Mouse (Mus musculus): Measurements from ENCODE around the gene Atg7. TPM values are rescaled to one million over a fixed set of nuclear protein-coding genes. Genes with fewer than 3 reads are reported as not detected.
A peak's percentile ranks its signal among the peaks of the same experiment; 100 is the strongest.

Atg7 gene
- polyA plus RNA-seq, 1 experiment from 2014 or later: 14.0 TPM

DNA sequence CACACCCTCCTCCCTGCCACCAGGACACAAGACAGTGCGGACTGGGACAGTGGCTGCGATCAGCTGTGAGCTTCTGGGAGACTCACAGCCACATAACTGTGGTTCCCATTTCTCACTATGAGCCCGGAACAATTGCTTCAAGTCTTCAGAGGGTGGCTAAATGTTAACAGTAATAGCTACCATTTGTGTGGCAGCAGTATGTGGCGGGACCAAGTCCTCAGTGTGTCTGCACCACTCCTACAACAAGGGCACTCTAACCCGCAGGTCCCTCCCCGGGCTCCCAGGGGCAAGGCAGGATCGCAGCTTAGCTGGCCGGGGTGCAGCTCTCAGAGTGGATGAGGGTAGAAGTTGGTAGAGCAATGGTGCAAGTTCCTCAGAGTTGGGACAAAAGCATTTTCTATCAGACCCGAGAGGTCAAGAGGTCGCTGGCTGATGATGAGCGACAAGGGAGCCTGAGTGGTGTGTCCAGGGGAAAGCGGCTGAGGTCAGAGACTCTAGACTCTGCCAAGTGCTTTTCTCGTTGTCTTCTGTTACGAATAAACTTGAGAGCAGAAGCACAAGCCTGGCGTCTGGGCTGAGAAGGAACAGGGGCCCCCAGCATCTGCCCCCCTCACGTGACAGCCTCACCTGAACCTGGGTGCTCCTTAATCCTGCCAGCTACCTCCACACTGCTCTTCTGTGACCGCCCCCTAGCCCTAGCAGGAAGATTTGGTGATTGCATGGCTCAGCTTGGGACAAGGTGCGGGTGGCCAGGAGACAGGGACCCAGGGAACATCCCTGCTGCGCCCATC, 231.4 kb downstream of the Atg7 start:
- Histone ChIP-seq H3K27ac (replicated peaks) (peak overlapping the region; percentile 97), H3K36me3 (ENCODE audit: control insufficient read depth, insufficient read depth, low read length) (0 out of 2 replicates have a peak, but pooled peaks cover 4% of the 10 kb centered on the region), H3K4me2 (replicated peaks; ENCODE audit: low read depth) (peak overlapping the region; percentile 78), H3K9ac (ENCODE audit: low read length) (peak overlapping the region; percentile 67), H3K4me3 (ENCODE audit: low read depth, low read length) (peak overlapping the region; percentile 42), H3K27me3 (ENCODE audit: control insufficient read depth, insufficient read depth, low read length) (no peaks in the 10 kb centered on the region), H3K4me1 (replicated peaks; ENCODE audit: control insufficient read depth, insufficient read depth) (peaks cover 27% of the 10 kb centered on the region), H3K9me3 (ENCODE audit: control insufficient read depth, low read length) (no peaks in the 10 kb centered on the region)
- peak; percentile 45 for ATAC-seq (ENCODE audit: low FRiP score, low TSS enrichment)
- TF ChIP-seq EP300 (optimal IDR thresholded peaks at IDR 0.05): no peak
- peak; percentile 31 for TF ChIP-seq CTCF (IDR thresholded peaks at IDR 0.05; ENCODE audit: low read depth)
- WGBS: 8% methylated on average over 19 of the region's 19 CpGs
- peak; percentile 47 for DNase-seq (ENCODE audit: low spot score)

GRCm38 (mm10) chr6:114875018-114875558, 232.2 kb downstream of the Atg7 start:
- Histone ChIP-seq H3K9ac (ENCODE audit: low read length) (peak overlapping the region; percentile 2), H3K4me1 (replicated peaks; ENCODE audit: control insufficient read depth, insufficient read depth) (peaks cover 27% of the 10 kb centered on the region), H3K9me3 (ENCODE audit: control insufficient read depth, low read length) (no peaks in the 10 kb centered on the region), H3K36me3 (ENCODE audit: control insufficient read depth, insufficient read depth, low read length) (0 out of 2 replicates have a peak, but pooled peaks cover 4% of the 10 kb centered on the region), H3K27me3 (ENCODE audit: control insufficient read depth, insufficient read depth, low read length) (no peaks in the 10 kb centered on the region), H3K4me2 (replicated peaks; ENCODE audit: low read depth) (peak overlapping the region; percentile 78), H3K4me3 (ENCODE audit: low read depth, low read length) (peak overlapping the region; percentile 42), H3K27ac (replicated peaks) (peak overlapping the region; percentile 97)
- TF ChIP-seq EP300 (optimal IDR thresholded peaks at IDR 0.05) (peak; percentile 84), CTCF (IDR thresholded peaks at IDR 0.05; ENCODE audit: low read depth) (no peak)
- 1% methylated on average over 18 of the region's 18 CpGs for WGBS
- peak; percentile 95 for DNase-seq (ENCODE audit: low spot score)
- peak; percentile 91 for ATAC-seq (ENCODE audit: low FRiP score, low TSS enrichment)

DNA sequence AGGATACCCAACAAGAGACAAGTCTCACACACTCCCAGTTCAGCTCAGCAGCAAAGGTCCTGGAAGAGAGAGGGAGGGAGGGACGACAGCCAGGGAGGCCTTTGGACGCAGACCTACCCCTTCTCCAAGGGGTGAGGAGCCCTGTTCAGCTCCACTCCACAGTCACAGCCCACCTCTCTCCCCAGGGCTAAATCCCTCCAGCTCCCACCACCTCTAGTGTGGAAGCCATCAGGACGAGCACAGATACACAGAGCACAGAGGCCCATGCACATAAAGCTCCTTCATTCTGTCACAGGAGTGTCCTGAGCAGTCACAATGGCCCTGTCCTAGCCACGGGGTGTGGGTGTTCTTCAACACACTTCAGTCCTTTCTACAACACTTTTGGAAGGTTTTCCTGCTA, 233.1 kb downstream of the Atg7 start:
- H3K9ac ChIP-seq (ENCODE audit: low read length): peak overlapping the region; percentile 38; the same call in 1 of the 2 replicates
- TF ChIP-seq CTCF (IDR thresholded peaks at IDR 0.05; ENCODE audit: low read depth) (no peak), EP300 (optimal IDR thresholded peaks at IDR 0.05) (no peak)
- 0 out of 2 replicates have a peak, but pooled peaks cover under 1% of the 10 kb centered on the region for H3K36me3 ChIP-seq (ENCODE audit: control insufficient read depth, insufficient read depth, low read length)
- whole genome bisulfite sequencing: 14% methylated on average over 4 of the region's 4 CpGs
- no peaks in the 10 kb centered on the region for H3K27me3 ChIP-seq (ENCODE audit: control insufficient read depth, insufficient read depth, low read length)
- H3K4me2 ChIP-seq (replicated peaks; ENCODE audit: low read depth): no peak overlapping the region
- no peaks in the 10 kb centered on the region for H3K9me3 ChIP-seq (ENCODE audit: control insufficient read depth, low read length)
- DNase-seq (ENCODE audit: low spot score): no peak
- H3K27ac ChIP-seq (replicated peaks): peak overlapping the region; percentile 97
- no peak overlapping the region for H3K4me3 ChIP-seq (ENCODE audit: low read depth, low read length)
- H3K4me1 ChIP-seq (replicated peaks; ENCODE audit: control insufficient read depth, insufficient read depth): peaks cover 27% of the 10 kb centered on the region
- ATAC-seq (ENCODE audit: low FRiP score, low TSS enrichment): no peak

- Histone ChIP-seq H3K9ac (ENCODE audit: low read length) (no peak overlapping the region), H3K27me3 (ENCODE audit: control insufficient read depth, insufficient read depth, low read length) (no peaks in the 10 kb centered on the region), H3K36me3 (ENCODE audit: control insufficient read depth, insufficient read depth, low read length) (no peaks in the 10 kb centered on the region), H3K9me3 (ENCODE audit: control insufficient read depth, low read length) (no peaks in the 10 kb centered on the region), H3K4me1 (replicated peaks; ENCODE audit: control insufficient read depth, insufficient read depth) (peaks cover 27% of the 10 kb centered on the region), H3K4me2 (replicated peaks; ENCODE audit: low read depth) (no peak overlapping the region), H3K4me3 (ENCODE audit: low read depth, low read length) (no peak overlapping the region), H3K27ac (replicated peaks) (peak overlapping the region; percentile 97)
- ATAC-seq (ENCODE audit: low FRiP score, low TSS enrichment): no peak
- DNase-seq (ENCODE audit: low spot score): no peak
- 45% methylated on average over 6 of the region's 6 CpGs for WGBS
- TF ChIP-seq EP300 (optimal IDR thresholded peaks at IDR 0.05) (no peak), CTCF (IDR thresholded peaks at IDR 0.05; ENCODE audit: low read depth) (no peak)
These were observed 233.6 kb downstream of the Atg7 start for GRCm38 (mm10) chr6:114876546-114876945.

GRCm38 (mm10) chr6:114878841-114879520, 236.1 kb downstream of the Atg7 start:
- TF ChIP-seq EP300 (optimal IDR thresholded peaks at IDR 0.05) (no peak), CTCF (IDR thresholded peaks at IDR 0.05; ENCODE audit: low read depth) (no peak)
- DNase-seq (ENCODE audit: low spot score) (peak; percentile 67), ATAC-seq (ENCODE audit: low FRiP score, low TSS enrichment) (no peak)
- no peak overlapping the region for H3K9ac ChIP-seq (ENCODE audit: low read length)
- no peaks in the 10 kb centered on the region for H3K27me3 ChIP-seq (ENCODE audit: control insufficient read depth, insufficient read depth, low read length)
- H3K36me3 ChIP-seq (ENCODE audit: control insufficient read depth, insufficient read depth, low read length): no peaks in the 10 kb centered on the region
- H3K4me1 ChIP-seq (replicated peaks; ENCODE audit: control insufficient read depth, insufficient read depth): peaks cover 34% of the 10 kb centered on the region
- H3K27ac ChIP-seq (replicated peaks): no peak overlapping the region
- H3K4me3 ChIP-seq (ENCODE audit: low read depth, low read length): no peak overlapping the region
- no peaks in the 10 kb centered on the region for H3K9me3 ChIP-seq (ENCODE audit: control insufficient read depth, low read length)
- 56% methylated on average over 19 of the region's 19 CpGs for WGBS
- no peak overlapping the region for H3K4me2 ChIP-seq (replicated peaks; ENCODE audit: low read depth)

Data from stomach, postnatal 0 days (tissue).